Mouse (Mus musculus) thymus, postnatal 4 days (tissue): ENCODE data around the gene G530012D18Rik.
"Not testable (repeated sequence)": the region's sequence is repeated elsewhere in the genome, so short reads cannot be mapped to it uniquely, and the experiment has no call there.

ENCODE experiments used
- DNase-seq: peaks from one replicate; pipeline ENCODE4 v3.0.0; 2021

G530012D18Rik gene

GRCm38 (mm10) chr1:85575376-85575775 is at the start of gene G530012D18Rik:
TSS of gene G530012D18Rik (plus strand) at chr1:85575676.
- not testable (repeated sequence) for DNase-seq

- not testable (repeated sequence) for DNase-seq
Observed at GRCm38 (mm10) chr1:85526401-85526800, 49.1 kb upstream of the G530012D18Rik start.

- not testable (repeated sequence) for DNase-seq
Observed at GRCm38 (mm10) chr1:85528451-85529110, 46.9 kb upstream of the G530012D18Rik start.

- DNase-seq, result not testable (repeated sequence)
Observed at GRCm38 (mm10) chr1:85543818-85544217, 31.7 kb upstream of the G530012D18Rik start.

- DNase-seq, result not testable (repeated sequence)
Observed at GRCm38 (mm10) chr1:85546442-85546841, 29.0 kb upstream of the G530012D18Rik start.

GRCm38 (mm10) chr1:85555261-85555660 is 20.2 kb upstream of the G530012D18Rik start:
- DNase-seq, result peak; percentile 10

- not testable (repeated sequence) for DNase-seq
Observed at GRCm38 (mm10) chr1:85573554-85573953, 1.9 kb upstream of the G530012D18Rik start.

GRCm38 (mm10) chr1:85578372-85579010 is 3.0 kb downstream of the G530012D18Rik start:
- not testable (repeated sequence) for DNase-seq

- DNase-seq, result not testable (repeated sequence)
Observed at GRCm38 (mm10) chr1:85579199-85580147, 4.0 kb downstream of the G530012D18Rik start.

GRCm38 (mm10) chr1:85580148-85580534 is 4.7 kb downstream of the G530012D18Rik start:
- DNase-seq, result not testable (repeated sequence)

GRCm38 (mm10) chr1:85580578-85580977 is 5.1 kb downstream of the G530012D18Rik start:
- DNase-seq, result not testable (repeated sequence)

GRCm38 (mm10) chr1:85581518-85581917 is 6.0 kb downstream of the G530012D18Rik start:
- not testable (repeated sequence) for DNase-seq

GRCm38 (mm10) chr1:85588697-85589096 is 13.2 kb downstream of the G530012D18Rik start:
- not testable (repeated sequence) for DNase-seq

GRCm38 (mm10) chr1:85592526-85592925 is 17.1 kb downstream of the G530012D18Rik start:
- DNase-seq, result not testable (repeated sequence)

GRCm38 (mm10) chr1:85598271-85599012 is 23.0 kb downstream of the G530012D18Rik start, which contains the start of gene Sp110:
TSS of gene Sp110 (minus strand) at chr1:85598817.
- DNase-seq, result peak; percentile 45

- DNase-seq, result not testable (repeated sequence)
Observed at GRCm38 (mm10) chr1:85600078-85600477, 24.6 kb downstream of the G530012D18Rik start, which contains the start of gene Sp140. TSS of gene Sp140 (plus strand) at chr1:85600378.

- peak; percentile 39 for DNase-seq
Observed at GRCm38 (mm10) chr1:85600794-85601193, 25.3 kb downstream of the G530012D18Rik start.

- DNase-seq, result not testable (repeated sequence)
Observed at GRCm38 (mm10) chr1:85604341-85604740, 28.9 kb downstream of the G530012D18Rik start.

GRCm38 (mm10) chr1:85608361-85608760 is 32.9 kb downstream of the G530012D18Rik start:
- not testable (repeated sequence) for DNase-seq

- DNase-seq, result not testable (repeated sequence)
Observed at GRCm38 (mm10) chr1:85610581-85610980, 35.1 kb downstream of the G530012D18Rik start.

GRCm38 (mm10) chr1:85615096-85615495 is 39.6 kb downstream of the G530012D18Rik start:
- DNase-seq, result not testable (repeated sequence)

GRCm38 (mm10) chr1:85615819-85616218 is 40.3 kb downstream of the G530012D18Rik start:
- DNase-seq, result not testable (repeated sequence)
